Mouse (Mus musculus): ENCODE measurements around the gene Greb1. TPM values are rescaled to one million over a fixed set of nuclear protein-coding genes. Genes with fewer than 3 reads are reported as not detected.

Greb1 gene
- total and polyA plus RNA-seq, 3 experiments, result not detected

DNA sequence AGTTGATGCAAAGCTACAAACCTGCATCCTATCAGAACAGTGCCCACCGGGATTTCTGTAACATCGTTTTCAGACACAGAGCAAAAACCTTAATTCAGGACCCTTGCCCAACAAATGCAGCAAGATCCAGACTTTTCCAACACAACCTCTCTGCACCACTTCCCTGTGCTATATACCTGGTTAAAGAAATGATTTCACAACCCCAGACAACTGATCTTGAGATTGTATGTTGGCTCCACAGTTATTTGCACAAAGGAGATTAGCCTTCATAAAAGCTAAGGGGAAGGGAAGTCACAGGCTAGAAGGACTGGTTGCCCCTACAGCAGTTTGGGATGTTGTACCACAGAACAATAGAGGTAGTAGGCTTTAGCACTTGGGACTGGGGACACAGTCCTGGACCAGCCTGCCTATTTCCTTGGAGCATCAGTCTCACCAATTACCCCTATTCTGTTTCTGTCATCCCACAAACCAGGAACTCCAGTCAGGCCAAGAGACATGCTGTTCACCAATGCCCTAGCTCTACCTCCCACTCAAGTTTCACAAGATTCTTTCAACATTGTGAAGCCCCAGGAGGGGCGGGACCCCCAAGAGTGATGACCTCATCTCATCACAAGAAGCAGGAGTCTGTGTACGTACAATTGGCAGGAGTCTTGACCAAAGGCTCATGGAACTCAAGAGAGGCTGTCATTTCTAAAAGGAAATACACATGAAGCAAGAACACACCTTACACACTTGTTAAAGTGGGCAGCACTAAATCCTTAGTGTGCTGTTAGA lies 36.9 kb downstream of the Greb1 start:
- H3K9me3 ChIP-seq (replicated peaks; ENCODE audit: insufficient read depth, low read length), result no peaks in the 10 kb centered on the region
- no peak overlapping the region for H3K27ac ChIP-seq (ENCODE audit: control insufficient read depth, low read depth, low read length)
- H3K4me1 ChIP-seq (ENCODE audit: control insufficient read depth in 1 of 2, insufficient read depth in 2 of 2, low read length in 2 of 2), result no peaks in the 10 kb centered on the region
- H3K36me3 ChIP-seq (ENCODE audit: control insufficient read depth in 1 of 2, insufficient read depth in 2 of 2, low read length in 2 of 2), result no peaks in the 10 kb centered on the region
- H3K9ac ChIP-seq (ENCODE audit: control insufficient read depth, low read depth, low read length, poor library complexity, severe bottlenecking), result no peak overlapping the region
- no peaks in the 10 kb centered on the region for H3K79me2 ChIP-seq (ENCODE audit: control insufficient read depth, insufficient read depth, low read length, poor library complexity)
- peaks cover 4 to 6% of the 10 kb centered on the region in 2 experiments; a peak in 3 of 4 replicates for H3K27me3 ChIP-seq (ENCODE audit: control insufficient read depth in 1 of 2, insufficient read depth in 2 of 2, low read length in 2 of 2)
- TF ChIP-seq ZNF384 (IDR thresholded peaks at IDR 0.05; ENCODE audit: low read depth, low read length) (no peak), TBP (IDR thresholded peaks at IDR 0.05; ENCODE audit: low read depth, low read length) (no peak), NRF1 (IDR thresholded peaks at IDR 0.05; ENCODE audit: insufficient read depth, low read depth, low read length, poor library complexity, severe bottlenecking) (no peak), ELF1 (IDR thresholded peaks at IDR 0.05; ENCODE audit: low read depth, low read length) (no peak), SMC3 (IDR thresholded peaks at IDR 0.05; ENCODE audit: low read depth, low read length) (no peak), GATA1 (IDR thresholded peaks at IDR 0.05; ENCODE audit: low read depth, low read length) (no peak), MYB (IDR thresholded peaks at IDR 0.05; ENCODE audit: low read depth, low read length) (no peak), MAFK (IDR thresholded peaks at IDR 0.05; ENCODE audit: borderline replicate concordance, low read depth, low read length) (no peak), KAT2A (conservative IDR thresholded peaks at IDR 0.05; ENCODE audit: low read depth, low read length) (no peak), ZC3H11A (IDR thresholded peaks at IDR 0.05; ENCODE audit: low read depth, low read length) (no peak), JUND (IDR thresholded peaks at IDR 0.05; ENCODE audit: low read depth, low read length) (no peak), MAX (IDR thresholded peaks at IDR 0.05; ENCODE audit: low read length) (no peak), GABPA (IDR thresholded peaks at IDR 0.05; ENCODE audit: low read depth, low read length) (no peak), MAZ (IDR thresholded peaks at IDR 0.05; ENCODE audit: low read depth, low read length) (no peak)
- no peak for DNase-seq (ENCODE audit: low read depth, low spot score)
- H3K4me3 ChIP-seq (ENCODE audit: control insufficient read depth in 1 of 2, insufficient read depth in 1 of 2, low read depth in 2 of 2, low read length in 2 of 2), result no peak overlapping the region

DNA sequence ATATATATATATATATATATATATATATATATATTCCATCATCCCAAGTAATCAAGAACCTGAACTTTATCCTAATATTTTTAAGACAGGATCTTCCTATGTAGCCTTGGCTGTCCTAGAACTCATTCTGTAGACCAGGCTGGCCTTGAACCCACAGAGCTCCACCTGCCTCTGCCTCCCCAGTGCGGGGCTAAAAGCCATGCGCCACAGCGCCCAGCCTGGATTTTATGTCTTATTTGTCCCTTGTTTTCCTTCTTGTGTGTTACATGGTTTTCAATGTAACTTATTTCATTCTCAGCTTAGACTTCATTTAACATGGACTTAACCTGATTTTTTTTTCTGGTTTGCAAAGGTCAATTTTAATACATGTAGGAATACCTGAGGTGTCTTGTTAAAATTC lies 39.2 kb downstream of the Greb1 start:
- no peaks in the 10 kb centered on the region for H3K4me1 ChIP-seq (ENCODE audit: control insufficient read depth in 1 of 2, insufficient read depth in 2 of 2, low read length in 2 of 2)
- no peaks in the 10 kb centered on the region for H3K79me2 ChIP-seq (ENCODE audit: control insufficient read depth, insufficient read depth, low read length, poor library complexity)
- no peak overlapping the region for H3K9ac ChIP-seq (ENCODE audit: control insufficient read depth, low read depth, low read length, poor library complexity, severe bottlenecking)
- no peak overlapping the region for H3K27ac ChIP-seq (ENCODE audit: control insufficient read depth, low read depth, low read length)
- no peak overlapping the region for H3K4me3 ChIP-seq (ENCODE audit: control insufficient read depth in 1 of 2, insufficient read depth in 1 of 2, low read depth in 2 of 2, low read length in 2 of 2)
- no peak for DNase-seq (ENCODE audit: low read depth, low spot score)
- no peak for TF ChIP-seq TBP (IDR thresholded peaks at IDR 0.05; ENCODE audit: low read depth, low read length)
- TF ChIP-seq MYB (IDR thresholded peaks at IDR 0.05; ENCODE audit: low read depth, low read length), result no peak
- no peak for TF ChIP-seq JUND (IDR thresholded peaks at IDR 0.05; ENCODE audit: low read depth, low read length)
- TF ChIP-seq RCOR1 (IDR thresholded peaks at IDR 0.05; ENCODE audit: low read depth, low read length), result no peak
- TF ChIP-seq E2F4 (IDR thresholded peaks at IDR 0.05; ENCODE audit: borderline replicate concordance, low read depth, low read length), result no peak
- no peak for TF ChIP-seq GATA1 (IDR thresholded peaks at IDR 0.05; ENCODE audit: low read depth, low read length)
- TF ChIP-seq TCF12 (IDR thresholded peaks at IDR 0.05; ENCODE audit: low read depth, low read length), result no peak
- TF ChIP-seq RAD21 (IDR thresholded peaks at IDR 0.05; ENCODE audit: low read depth, low read length), result no peak
- TF ChIP-seq ZC3H11A (IDR thresholded peaks at IDR 0.05; ENCODE audit: low read depth, low read length), result no peak
- TF ChIP-seq ETS1 (IDR thresholded peaks at IDR 0.05; ENCODE audit: low read depth, low read length), result no peak
- no peak for TF ChIP-seq ZKSCAN1 (IDR thresholded peaks at IDR 0.05; ENCODE audit: low read depth, low read length)
- no peak for TF ChIP-seq KAT2A (conservative IDR thresholded peaks at IDR 0.05; ENCODE audit: low read depth, low read length)
- H3K36me3 ChIP-seq (ENCODE audit: control insufficient read depth in 1 of 2, insufficient read depth in 2 of 2, low read length in 2 of 2), result no peaks in the 10 kb centered on the region
- H3K27me3 ChIP-seq (ENCODE audit: control insufficient read depth in 1 of 2, insufficient read depth in 2 of 2, low read length in 2 of 2), result peaks cover 3 to 4% of the 10 kb centered on the region in 2 experiments; a peak in 2 of 4 replicates
- H3K9me3 ChIP-seq (replicated peaks; ENCODE audit: insufficient read depth, low read length), result no peaks in the 10 kb centered on the region
